Mouse (Mus musculus): ENCODE data around the gene Spocd1.

Gene Spocd1

DNA sequence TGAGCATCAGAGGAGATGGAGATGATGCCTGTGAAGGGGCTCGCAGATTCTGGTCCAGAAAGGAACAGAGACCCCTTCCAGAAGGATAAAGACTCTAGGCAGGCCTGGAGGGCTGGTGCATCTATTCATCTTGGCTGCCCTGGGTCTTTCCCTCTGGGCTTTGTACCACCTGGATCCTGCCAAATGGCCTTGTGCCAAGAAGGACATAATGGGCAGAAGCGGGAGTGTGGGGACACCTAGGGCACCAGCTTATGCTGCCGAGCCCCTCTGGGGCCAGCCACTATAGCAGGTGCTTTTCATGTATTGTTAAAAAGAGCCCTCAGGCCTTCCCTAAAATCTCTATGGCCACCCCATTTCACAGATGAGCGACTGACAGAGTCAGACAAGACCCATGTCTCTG, 49.2 kb downstream of the Spocd1 start:
- no peak for DNase-seq

DNA sequence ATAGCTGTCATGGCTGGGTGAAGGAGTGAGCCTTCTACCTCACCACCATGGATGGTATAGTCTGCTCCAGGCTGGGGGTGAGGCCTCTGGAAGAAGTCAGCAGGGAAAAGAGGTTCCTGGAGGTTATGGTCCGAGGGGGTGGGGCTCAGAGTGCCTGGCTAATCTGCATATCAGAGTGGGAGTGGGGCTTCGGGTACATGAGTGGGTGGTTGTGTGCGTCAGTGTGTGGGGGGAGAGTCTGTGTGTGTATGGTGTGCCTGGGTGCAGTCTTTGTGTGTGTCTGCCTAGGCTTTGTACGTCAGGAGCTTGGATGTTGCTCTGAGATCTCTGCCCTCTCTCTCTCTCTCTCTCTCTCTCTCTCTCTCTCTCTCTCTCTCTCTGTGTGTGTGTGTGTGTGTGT, 49.9 kb downstream of the Spocd1 start:
- DNase-seq = no peak

DNA sequence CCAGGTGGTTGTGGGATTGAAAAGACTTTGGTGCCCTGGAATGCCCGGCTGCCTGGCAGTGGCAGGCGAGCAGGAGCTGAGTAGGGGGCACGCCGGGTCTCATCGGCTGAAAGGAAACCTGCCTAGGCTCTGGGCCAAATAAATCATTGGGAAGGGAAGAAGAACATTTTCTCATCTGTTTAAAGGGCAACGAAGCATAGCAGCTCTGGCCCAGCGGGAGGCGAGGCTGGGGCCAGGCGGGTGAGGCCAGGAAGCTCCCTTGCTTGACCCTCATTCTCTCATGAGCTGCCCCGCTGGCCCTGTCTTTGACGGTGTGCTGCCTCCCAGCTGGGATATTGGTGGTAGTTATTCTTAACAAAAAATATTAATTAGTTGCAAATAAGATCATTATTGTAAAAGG, 52.6 kb downstream of the Spocd1 start:
- no peak for DNase-seq

DNA sequence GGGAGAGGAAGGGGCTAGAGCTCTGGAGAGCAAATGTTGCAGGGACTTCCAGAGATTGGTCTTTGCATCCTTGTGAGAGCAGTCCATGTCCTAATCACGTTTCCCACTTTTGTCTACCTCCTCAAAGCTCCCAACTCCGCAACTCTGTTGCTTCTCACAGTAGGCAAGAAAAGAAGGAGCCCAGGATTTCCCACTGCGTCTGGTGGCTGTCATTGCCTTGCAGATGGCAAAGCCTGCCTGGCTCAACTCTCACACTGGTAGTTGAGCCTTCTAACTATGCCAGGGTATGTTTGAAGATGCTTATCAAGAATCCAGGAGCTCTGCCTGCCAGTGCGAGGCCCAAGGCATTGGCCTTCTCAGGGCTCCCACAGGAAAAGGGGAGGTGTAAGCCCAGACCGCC, 54.0 kb downstream of the Spocd1 start:
- DNase-seq = no peak

DNA sequence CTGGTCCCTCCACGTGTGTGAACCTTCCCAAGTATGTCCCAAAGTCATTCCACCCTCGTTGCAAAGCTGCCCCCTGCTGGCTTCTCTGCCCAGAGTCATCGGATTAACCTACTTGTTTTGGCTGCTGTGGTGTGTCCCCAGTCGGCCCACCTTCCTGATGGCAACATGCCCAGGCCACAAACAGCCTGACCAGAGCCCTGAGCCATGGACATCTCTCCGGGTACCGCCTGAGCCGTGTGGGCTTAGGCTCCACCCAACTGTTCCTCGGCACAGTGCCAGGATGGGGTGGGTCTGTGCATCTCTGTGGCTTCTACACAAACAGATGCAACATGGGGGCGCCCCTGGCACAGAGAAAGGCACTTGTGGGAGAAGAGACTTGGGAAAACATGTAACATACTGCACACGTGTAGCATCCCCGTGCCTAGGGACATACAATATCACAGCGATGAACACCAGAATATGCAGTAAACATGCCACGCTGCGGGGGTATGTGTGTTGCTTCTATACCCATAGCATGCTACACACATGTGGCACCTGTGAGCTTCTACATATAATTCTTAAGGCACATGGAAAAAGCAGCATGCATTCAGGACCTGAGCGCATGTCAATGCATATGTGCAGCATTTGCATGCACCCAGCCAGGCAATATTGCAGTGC, 54.8 kb downstream of the Spocd1 start:
- DNase-seq = peak; percentile 75

DNA sequence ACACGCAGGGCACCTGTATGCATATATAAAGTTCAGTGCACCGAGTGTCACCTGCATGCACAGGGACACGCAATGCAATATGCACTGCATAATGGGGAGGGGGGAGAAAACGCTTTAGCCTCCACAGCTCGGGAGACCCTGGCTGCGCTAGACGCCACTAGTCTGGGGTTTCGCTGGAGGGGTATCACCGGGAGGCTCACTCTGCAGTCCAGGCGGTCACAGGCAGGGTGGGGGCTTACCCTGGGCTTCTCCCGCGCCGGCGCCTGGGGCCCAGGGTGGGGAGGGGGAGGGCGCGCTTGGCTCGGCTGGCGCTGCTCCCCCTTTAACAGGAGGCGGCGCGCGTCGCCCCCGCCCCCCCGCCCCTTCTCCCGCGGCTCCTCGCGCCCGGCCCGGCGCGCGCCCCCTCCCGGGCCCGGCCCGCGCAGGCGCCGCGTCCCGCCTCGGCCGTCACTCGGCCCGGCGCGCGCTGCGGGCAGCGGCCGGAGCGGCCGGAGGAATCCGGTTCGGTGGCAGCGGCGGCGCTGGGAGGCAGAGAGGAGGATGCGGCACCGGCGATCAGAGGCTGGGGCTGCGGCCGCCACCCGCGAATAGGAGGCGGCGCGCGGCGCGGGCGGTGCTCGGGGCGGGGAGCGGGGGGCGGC, 55.5 kb downstream of the Spocd1 start, which contains the start of gene Adgrb2:
Gene Adgrb2, plus strand, starts transcription at position 450 of the 641 bp plus-strand sequence.
- peak; percentile 2 for DNase-seq

DNA sequence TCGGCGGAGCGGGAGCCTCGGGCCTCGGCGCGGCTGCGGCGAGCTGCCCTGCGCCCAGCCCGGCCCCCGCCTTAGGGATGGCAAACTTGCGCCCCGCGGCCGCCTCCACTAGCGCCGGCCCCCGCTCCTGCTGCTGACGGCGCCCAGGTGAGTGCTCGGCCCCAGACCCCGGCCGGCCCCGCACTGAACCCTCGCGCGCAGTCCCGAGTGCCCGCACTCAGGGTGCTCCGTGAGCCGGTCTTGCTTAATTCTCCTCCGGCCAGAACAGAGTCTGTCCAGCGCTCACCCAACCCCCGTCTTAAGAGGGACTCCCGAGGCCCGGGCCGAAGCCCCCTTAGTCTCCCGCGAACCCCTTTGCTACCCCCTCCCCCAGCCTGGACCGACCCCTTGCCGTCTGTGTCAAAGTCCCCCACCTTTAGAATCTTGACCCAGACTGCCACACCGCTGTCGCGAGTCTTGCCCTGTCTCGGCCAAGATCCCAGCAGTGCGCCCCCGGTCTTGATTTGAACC, 56.2 kb downstream of the Spocd1 start:
- DNase-seq = no peak

DNA sequence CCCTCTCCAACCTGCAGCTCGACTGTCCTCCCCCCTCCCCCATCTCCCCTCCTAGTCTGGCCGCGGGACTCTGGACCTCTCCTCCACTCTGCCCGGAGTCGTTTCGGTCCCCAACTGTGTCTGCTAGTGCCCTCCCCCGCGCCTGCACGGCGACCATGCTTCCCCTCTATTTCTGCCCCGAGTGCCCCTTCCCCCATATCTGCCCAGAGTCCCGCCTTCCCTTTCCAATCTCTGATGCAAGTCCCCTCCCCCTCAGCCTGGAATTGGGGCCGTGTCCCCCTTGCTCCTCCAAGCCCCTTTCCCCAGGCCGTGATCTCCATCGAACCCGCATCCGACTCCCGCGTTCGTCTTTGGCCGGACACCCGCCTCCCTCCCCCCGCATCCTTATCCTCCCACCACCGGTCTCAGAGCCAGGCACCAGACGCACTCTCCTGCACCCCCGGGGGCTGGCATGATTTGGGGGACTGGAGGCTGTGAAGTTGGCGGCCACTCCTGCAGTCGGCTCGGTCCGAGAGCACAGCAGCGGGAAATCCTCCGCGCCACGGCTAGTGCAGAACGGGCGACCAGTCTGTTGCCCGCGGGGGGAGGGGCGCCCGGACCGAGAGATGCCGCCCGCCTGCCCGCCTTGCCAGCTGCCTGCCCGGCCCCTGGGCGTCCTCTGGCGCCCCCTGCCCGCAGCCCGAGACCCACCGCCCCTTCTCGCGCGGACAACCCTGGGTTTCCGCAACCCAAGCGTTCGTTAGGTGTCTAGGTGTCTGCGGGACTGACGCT, 56.8 kb downstream of the Spocd1 start:
- DNase-seq = peak; percentile 50

DNA sequence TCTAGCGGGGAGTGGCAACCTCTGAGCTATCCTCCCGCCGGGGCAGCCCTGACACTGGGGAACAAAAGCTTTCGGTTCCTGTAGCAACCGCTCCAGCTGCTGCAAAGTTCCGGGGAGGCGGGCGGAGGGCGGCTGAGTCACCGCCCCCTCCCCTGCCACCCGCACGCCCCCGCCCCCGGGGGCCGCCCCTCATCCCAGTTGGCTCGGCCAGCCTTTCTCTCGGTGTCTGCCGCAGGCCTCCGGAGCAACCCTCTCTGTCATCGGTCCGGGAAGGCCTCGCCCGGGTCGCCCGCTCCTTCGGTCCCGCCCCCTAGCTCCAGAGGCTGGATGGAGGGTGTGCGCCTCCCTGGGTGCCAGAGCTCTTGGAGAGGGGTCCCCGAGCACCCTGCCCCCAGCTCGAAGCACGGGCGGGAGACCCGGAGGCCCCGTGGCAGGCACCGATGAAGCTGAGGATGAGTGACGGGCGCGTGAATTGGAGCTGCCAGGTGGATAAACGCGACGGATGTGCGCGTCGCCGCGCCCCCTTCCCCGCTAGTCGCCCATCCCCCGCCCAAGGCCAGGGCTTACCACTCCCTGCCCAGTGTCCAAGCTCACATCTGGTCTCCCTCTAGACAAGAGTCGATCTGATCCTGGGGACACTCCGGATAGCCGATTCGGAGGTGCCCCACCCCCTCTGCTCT, 58.9 kb downstream of the Spocd1 start:
- peak; percentile 43 for DNase-seq

DNA sequence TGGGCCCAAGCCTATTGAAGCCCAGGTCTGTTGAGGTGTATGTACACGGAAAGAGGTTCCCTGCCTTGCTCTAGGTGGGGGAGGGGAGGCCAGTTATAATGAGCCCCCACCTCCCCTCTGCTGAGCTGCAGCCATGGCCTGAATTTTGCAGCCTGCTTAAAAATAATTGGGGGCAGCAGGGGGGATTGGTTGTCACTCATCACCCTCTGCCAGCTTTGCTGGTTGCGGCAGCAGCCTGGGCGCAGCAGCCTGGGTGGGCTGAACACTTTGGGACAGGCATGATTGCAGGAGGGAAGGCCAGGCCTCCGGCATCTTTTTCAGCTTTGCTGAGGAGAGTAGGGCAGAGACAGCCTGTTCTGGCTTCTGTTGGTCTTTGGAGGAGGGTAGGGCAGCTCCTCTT, 60.9 kb downstream of the Spocd1 start:
- DNase-seq = no peak

DNA sequence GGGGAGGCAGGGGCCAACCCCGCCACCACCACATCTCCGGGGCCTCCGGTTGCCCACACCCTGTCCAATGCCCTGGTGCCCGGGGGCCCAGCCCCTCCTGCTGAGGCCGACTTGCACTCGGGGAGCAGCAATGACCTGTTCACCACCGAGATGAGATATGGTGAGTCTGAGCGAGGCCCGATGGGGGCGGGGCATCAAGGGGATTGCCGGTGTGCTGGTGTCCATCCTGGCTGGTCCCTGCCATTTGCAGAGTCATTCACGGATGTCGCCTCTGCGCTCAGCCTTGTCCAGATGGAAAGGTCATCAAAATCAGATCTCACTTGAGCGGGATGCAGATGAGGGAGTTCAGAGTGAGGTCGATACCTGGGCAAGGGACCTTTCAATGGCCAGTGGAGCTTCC, 63.7 kb downstream of the Spocd1 start:
- no peak for DNase-seq

DNA sequence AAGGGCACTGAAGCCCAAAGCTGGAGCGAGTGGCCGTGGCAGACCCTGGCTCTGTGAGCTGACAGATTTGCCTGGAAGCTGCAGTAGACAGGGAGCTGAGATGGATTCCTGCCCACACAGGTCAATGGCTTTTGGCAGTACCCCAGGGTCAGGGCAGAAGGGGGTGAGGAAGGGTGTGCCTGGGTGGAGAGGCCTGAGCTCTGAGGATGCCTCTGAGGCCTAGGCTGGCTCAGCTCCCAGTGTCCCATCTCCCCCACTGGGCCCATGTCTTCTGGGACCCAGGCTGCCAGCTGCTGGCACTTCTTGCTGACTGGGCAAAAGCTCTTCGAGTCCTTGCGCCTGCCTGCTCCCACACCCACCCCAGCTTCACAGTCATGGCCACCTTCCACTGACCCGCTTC, 64.2 kb downstream of the Spocd1 start:
- no peak for DNase-seq

DNA sequence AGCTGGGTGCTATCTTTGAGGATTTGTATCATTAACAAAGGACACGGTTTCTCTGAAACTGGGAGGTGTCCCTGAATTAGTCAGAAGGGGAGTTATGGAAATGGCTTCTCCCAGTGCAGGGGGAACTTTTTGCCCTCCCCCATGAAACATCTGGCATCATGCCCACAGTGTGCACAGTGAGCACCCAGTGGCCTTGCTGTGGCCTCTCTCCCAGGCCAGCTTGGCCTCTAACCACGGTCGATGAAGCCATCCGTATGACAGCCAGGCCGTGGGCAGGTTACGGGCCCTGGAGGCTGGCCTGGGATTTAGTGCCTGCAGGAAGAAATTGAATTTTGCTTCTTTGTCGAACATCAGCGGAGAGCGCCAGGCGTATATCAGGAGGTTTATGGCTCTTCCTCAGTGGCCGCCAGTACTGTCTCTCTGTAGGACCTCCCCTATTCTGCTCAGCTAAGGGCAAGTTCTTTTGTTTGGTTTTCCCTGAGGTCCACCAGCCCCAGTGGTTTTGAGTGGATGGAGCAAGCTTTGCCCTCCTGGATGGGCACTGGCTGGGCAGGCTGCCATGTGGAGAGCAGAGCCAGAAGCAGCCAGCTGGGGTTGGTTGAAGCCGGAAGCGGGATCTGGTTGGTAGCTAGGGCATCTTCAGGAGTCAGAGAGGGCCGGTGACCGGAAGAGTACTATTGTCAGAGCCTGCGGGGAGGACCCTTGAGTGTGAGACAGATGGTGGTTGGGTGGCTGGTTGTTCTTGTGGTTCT, 65.1 kb downstream of the Spocd1 start:
- no peak for DNase-seq

DNA sequence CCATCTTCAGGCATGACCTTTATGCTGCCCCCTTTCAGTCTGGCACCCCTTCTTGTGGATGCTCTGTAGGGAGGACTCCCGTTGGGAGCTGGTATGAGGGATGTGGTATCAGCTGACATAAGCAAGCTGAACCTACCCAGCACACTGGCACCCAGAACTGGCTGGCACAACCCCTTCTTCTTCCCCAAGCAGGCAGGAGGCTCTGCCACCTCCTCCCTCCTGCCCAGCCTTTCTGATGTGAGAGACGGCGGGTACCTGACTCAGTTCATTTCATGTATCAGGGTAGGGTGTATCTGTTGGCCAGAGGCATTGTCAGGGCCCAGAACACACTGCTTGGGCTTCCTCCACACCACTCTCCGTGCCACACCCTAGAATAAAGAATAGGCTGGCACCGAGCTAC, 65.7 kb downstream of the Spocd1 start:
- DNase-seq = no peak

DNA sequence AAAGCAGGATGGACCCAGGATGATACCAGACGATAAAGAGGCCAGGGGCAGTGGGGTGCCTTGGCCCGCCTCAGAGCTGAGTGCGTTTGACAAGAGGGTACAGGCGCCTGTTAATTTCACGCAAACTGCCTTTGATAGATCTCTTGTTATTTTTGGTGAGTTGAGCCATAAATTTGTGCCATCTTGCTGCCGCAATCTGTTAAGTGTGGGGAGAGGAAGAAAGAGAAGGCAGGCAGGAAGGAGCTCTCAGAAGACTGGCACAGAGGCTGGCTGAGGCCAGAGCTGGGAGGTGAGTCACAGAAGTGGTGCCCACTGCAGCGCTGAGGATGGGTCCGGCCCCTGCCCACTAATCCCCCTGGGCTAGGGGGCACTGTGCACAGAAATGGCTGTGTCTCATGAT, 66.2 kb downstream of the Spocd1 start:
- DNase-seq = no peak

DNA sequence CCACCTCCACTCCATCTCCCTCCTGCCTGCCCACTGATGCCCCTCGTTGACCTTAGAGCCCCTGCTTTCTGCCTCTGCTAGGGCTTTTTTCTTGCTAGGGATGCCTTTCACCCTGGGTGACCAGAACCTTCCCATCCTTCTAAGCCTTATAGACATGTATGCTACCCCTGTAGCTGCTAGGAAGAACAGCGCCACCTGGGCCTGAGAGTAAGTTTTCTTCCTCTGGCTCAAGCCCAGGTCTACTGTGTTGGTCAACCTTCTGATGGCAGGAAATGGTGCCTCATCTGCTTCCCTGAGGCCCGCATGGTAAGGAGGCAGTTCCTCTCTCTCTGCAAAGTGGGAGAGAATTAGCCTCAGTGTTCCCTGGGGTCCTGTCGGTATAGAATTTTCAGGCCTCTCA, 67.0 kb downstream of the Spocd1 start:
- no peak for DNase-seq

DNA sequence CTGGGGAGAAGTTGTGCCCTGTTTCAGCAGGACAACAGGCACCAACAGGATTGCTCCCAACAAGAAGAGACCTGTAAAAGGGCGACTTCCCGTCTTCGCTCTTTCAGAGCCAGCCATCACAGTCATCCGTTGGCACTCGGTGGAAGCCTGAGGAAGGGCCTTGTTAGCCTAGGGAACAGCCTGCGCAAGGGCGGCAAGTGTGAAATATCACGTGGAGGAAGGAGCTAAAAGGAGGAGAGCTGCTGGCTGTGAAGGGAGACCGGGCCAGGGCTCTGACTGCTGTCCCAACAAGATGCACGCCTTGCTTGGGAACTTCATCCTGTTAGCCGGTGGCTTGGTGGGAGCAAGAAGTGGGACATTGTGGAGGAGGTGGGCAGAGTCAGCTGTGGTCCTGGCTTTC, 69.1 kb downstream of the Spocd1 start:
- DNase-seq = no peak

DNA sequence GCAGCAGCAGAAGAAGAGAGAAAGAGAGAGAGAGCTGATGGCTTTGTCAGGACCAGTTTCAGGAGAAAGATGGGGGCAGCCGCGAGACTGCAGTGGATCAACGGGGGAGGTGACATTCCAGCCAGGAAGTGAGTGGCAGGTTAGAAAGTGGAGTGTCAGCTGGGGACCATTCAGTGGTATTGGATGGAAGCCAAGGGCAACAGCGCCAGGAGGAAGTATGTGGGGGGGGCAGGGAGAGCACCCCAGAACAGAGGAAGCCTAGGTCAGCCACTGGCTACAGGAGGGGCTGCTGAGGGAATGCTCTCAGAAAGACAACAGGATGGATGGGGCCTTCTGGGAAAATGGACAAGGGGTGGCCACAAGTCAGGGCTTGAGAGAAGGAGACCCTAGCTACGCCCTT, 72.7 kb downstream of the Spocd1 start:
- no peak for DNase-seq

DNA sequence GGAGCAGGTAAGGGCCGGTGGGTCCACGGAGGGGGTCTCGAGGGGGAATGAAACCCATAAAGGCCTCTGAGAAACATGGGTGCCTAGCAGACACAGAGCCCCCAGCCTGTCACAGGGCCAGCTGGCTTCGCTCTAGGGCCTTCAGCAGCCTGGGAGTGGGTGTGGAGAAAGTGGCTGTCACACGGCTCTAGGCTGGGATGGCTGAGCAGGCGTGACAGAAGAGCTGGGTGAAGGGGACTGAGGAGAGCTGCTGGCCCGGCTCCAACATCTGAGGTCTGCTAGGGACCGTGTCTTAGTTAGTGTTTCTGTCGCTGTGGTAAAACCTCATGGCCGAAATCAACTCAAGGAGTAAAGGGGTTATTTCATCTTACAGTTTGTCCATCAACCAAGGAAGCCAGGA, 73.1 kb downstream of the Spocd1 start:
- no peak for DNase-seq

DNA sequence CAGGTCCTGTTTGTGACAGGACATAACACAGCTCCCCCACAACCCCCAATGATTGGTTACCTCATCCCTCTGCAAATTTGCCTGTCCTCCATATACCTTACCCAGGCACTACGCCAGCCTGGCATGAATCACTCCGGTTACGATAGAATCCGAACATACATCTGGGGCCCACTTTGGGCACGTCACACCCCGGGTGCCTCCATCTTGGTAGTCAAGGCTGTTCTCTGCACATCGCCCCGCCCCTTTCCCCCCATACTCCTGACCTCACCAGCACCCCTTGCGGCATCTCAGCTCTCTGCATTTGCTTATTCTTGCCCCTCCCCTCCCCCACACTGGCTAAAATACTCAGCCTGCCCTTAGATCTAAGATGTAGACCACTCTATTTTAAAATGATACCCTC, 76.5 kb downstream of the Spocd1 start:
- peak; percentile 18 for DNase-seq

DNA sequence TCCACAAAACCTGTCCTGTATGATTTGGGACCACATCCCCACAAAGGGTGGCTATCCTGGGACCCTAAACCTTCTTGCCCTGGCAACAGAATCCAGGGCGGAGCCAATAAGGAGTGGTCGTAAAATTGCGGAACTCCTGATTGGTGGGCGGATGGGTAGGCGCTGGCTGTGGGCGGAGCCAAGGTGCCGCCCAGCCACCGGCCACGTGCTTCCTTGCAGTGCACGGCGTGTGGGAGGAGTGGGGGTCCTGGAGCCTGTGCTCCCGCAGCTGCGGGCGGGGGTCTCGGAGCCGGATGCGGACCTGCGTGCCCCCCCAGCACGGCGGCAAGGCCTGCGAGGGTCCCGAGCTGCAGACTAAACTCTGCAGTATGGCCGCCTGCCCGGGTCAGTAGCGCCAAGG, 77.5 kb downstream of the Spocd1 start:
- no peak for DNase-seq

Data from lung, postnatal 36 days (tissue).